Mouse (Mus musculus) liver, embryonic 14.5 days (tissue): ENCODE results near the gene Cog2.

ENCODE experiments used
- CTCF ChIP-seq: IDR thresholded peaks from 2 replicates; pipeline ENCODE4 v1.5.1; 2016; ENCODE audit warnings: antibody characterized with exemption, low read depth, control low read depth
- EP300 ChIP-seq: IDR thresholded peaks from 2 replicates; pipeline ENCODE4 v1.6.1; 2016; ENCODE audit warnings: antibody characterized with exemption, low read depth

DNA sequence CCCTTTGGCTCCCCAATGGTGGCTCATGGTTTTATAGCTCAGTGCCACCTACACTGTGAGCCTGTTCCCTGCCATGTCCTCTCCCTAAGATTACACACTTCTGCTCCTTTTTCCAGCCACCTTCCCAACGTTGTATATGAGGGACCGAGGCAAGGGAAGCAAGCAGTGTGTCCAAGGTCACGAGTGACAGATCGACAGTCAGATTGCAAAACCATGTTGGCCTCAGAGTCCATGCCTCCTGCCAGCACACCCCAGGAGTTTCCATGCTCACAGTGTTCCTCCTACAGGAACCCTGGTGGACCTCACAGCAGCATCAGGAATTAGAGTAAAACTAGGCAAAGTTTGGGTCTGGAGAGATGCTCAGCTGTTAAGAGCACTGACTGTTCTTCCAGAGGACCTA, 68.8 kb downstream of the Cog2 start:
- TF ChIP-seq CTCF (no peak), EP300 (no peak)
